Comparison of ENCODE assay signal across 9 mouse cellular contexts in the genomic region with DNA sequence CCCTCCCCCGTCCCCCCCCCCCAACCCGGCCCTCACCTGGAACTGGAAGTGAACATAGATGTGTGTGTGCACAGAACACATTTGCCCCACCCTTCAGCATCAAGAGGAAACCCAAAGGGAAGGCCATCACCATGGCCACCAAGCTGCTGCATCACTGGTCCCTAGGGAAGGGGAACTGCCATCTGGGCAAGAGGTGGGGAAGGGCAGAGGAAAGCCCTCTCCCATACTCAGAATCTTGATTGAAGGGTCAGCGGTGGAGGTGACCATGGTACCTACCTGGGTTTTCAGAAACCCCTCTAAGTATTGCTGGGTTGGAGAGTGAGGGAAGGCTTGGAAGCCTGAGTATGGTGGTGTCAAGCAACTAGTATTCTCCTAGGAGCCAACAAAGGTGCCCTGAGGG.
A peak's percentile ranks its signal among the peaks of the same experiment; 100 is the strongest.
DNase-seq lines count a peak whose midpoint lies in the region; ATAC-seq lines count a peak whose summit lies in the region.
"Had no signal": no experiment of that assay in that cellular context is flagged by ENCODE, and none has a peak within 500 bp of the region (broad histone marks: within the 10 kb centered on the region; RNA-seq: fewer than 3 reads in every experiment).

No protein-coding gene starts in this region.

- H3K27ac ChIP-seq in heart, embryonic 15.5 days: peak overlapping the region; percentile 98
- H3K27ac ChIP-seq in embryonic facial prominence, embryonic 12.5 days: peak overlapping the region; percentile 99
- peak overlapping the region; percentile 97 for H3K27ac ChIP-seq in hindbrain, embryonic 11.5 days (ENCODE audit: low read depth, low read length)
- peak overlapping the region; percentile 99 for H3K27ac ChIP-seq in midbrain, embryonic 13.5 days

- ATAC-seq in heart, embryonic 15.5 days (replicated peaks; ENCODE audit: insufficient number of reproducible peaks, insufficient read depth, low FRiP score, low read depth): no peak
- ATAC-seq in embryonic facial prominence, embryonic 12.5 days (ENCODE audit: insufficient number of reproducible peaks, insufficient read depth, low FRiP score, low TSS enrichment): no peak
- ATAC-seq in hindbrain, embryonic 11.5 days (ENCODE audit: low FRiP score): no peak
- ATAC-seq in midbrain, embryonic 13.5 days: no peak

- H3K4me3 ChIP-seq in heart, embryonic 15.5 days: no peak overlapping the region
- no peak overlapping the region for H3K4me3 ChIP-seq in embryonic facial prominence, embryonic 12.5 days
- H3K4me3 ChIP-seq in hindbrain, embryonic 11.5 days (ENCODE audit: low read depth, low read length): no peak overlapping the region
- H3K4me3 ChIP-seq in midbrain, embryonic 13.5 days (replicated peaks): no peak overlapping the region

- peaks cover 86% of the 10 kb centered on the region for H3K4me1 ChIP-seq in heart, embryonic 15.5 days (replicated peaks)
- peaks cover 87% of the 10 kb centered on the region for H3K4me1 ChIP-seq in embryonic facial prominence, embryonic 12.5 days
- peaks cover 40% of the 10 kb centered on the region for H3K4me1 ChIP-seq in hindbrain, embryonic 11.5 days (replicated peaks; ENCODE audit: control insufficient read depth, insufficient read depth, low read length)
- H3K4me1 ChIP-seq in midbrain, embryonic 13.5 days (replicated peaks): peaks cover 93% of the 10 kb centered on the region

- WGBS in heart, embryonic 15.5 days: 41% methylated on average over 3 of the region's 3 CpGs
- 40% methylated on average over 3 of the region's 3 CpGs for WGBS in embryonic facial prominence, embryonic 12.5 days
- 70% methylated on average over 2 of the region's 3 CpGs for WGBS in hindbrain, embryonic 11.5 days
- 42% methylated on average over 3 of the region's 3 CpGs for WGBS in midbrain, embryonic 13.5 days

- DNase-seq in heart, adult 8-10 months (ENCODE audit: low spot score): no peak
- DNase-seq in hindbrain, embryonic 11.5 days (ENCODE audit: low spot score): no peak
- no peak for DNase-seq in right cerebral cortex, adult 2 months (ENCODE audit: low spot score in 2 of 2)
- DNase-seq in gastrocnemius, adult 8-10 months (ENCODE audit: low spot score in 2 of 2): no peak
- DNase-seq in layer of hippocampus, adult 9-11 months: no peak
- DNase-seq: lung, adult 2 months had no signal

- no peaks in the 10 kb centered on the region for H3K27me3 ChIP-seq in heart, embryonic 15.5 days
- no peaks in the 10 kb centered on the region for H3K27me3 ChIP-seq in embryonic facial prominence, embryonic 12.5 days
- H3K27me3 ChIP-seq in hindbrain, embryonic 11.5 days (ENCODE audit: control insufficient read depth, insufficient read depth, low read length): peaks cover 2% of the 10 kb centered on the region; the same call in 1 of the 2 replicates
- 0 out of 2 replicates have a peak, but pooled peaks cover 3% of the 10 kb centered on the region for H3K27me3 ChIP-seq in midbrain, embryonic 13.5 days

- H3K9me3 ChIP-seq in heart, embryonic 15.5 days (replicated peaks): no peaks in the 10 kb centered on the region
- H3K9me3 ChIP-seq in embryonic facial prominence, embryonic 12.5 days: no peaks in the 10 kb centered on the region
- H3K9me3 ChIP-seq in hindbrain, embryonic 11.5 days (ENCODE audit: control insufficient read depth, low read length): no peaks in the 10 kb centered on the region
- no peaks in the 10 kb centered on the region for H3K9me3 ChIP-seq in midbrain, embryonic 13.5 days

- H3K36me3 ChIP-seq in heart, embryonic 15.5 days: no peaks in the 10 kb centered on the region
- H3K36me3 ChIP-seq in embryonic facial prominence, embryonic 12.5 days: no peaks in the 10 kb centered on the region
- H3K36me3 ChIP-seq in hindbrain, embryonic 11.5 days (ENCODE audit: control insufficient read depth, insufficient read depth, low read length): no peaks in the 10 kb centered on the region
- no peaks in the 10 kb centered on the region for H3K36me3 ChIP-seq in midbrain, embryonic 13.5 days

- H3K9ac ChIP-seq in heart, embryonic 15.5 days: 0 out of 2 replicates have a peak overlapping the region, but pooled peaks have one; percentile 51
- H3K9ac ChIP-seq in embryonic facial prominence, embryonic 12.5 days: no peak overlapping the region
- no peak overlapping the region for H3K9ac ChIP-seq in hindbrain, embryonic 11.5 days (ENCODE audit: low read depth, low read length)
- H3K9ac ChIP-seq in midbrain, embryonic 13.5 days (replicated peaks): no peak overlapping the region

- H3K4me2 ChIP-seq in heart, embryonic 15.5 days: no peak overlapping the region
- peak overlapping the region; percentile 47 for H3K4me2 ChIP-seq in embryonic facial prominence, embryonic 12.5 days (replicated peaks)
- H3K4me2 ChIP-seq in hindbrain, embryonic 11.5 days (replicated peaks; ENCODE audit: low read depth, low read length): no peak overlapping the region; the same call in 1 of the 2 replicates
- H3K4me2 ChIP-seq in midbrain, embryonic 13.5 days (replicated peaks): peak overlapping the region; percentile 49; the same call in 1 of the 2 replicates

Comparison
In these comparisons a context has a peak if more than half of its experiments do, and no peak if none do; other contexts are left out.
1. H3K4me2 ChIP-seq: peak in embryonic facial prominence, embryonic 12.5 days (single experiment) and midbrain, embryonic 13.5 days (single experiment); none in heart, embryonic 15.5 days (single experiment) and hindbrain, embryonic 11.5 days (single experiment).
2. Peak in every context shown above with its lines, with median percentiles within 50 percentile points of each other: H3K27ac ChIP-seq.